Mouse (Mus musculus): ENCODE data around the gene Cdkl3. TPM values are rescaled to one million over a fixed set of nuclear protein-coding genes. Genes with fewer than 3 reads are reported as not detected.

Cdkl3 gene
- polyA plus RNA-seq, 1 experiment from 2014 or later: 13.2 TPM

DNA sequence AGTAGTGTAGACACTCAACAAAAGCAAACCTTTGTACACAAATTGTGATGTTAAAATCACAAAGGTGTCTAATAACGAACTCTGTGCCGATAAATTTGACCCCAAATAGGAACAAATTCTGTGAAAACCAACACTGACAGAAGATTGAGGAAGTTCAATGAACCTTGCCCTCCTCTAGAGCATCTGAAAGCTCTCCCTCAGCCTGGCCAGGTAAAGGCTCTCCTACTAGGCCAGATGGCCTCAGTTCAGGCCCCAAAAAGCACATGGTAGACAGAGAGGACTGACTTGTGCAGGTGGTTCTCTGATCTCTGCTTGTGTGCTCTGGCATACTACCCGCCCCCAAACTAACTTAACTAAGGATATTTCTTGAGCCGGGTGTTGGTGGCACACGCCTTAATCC is 58.4 kb downstream of the Cdkl3 start:
- no peak overlapping the region for H3K4me2 ChIP-seq (ENCODE audit: low read depth, low read length, severe bottlenecking)
- no peak for DNase-seq (ENCODE audit: low spot score)
- ATAC-seq (replicated peaks; ENCODE audit: low FRiP score): no peak
- H3K9me3 ChIP-seq (ENCODE audit: control insufficient read depth, low read length): no peaks in the 10 kb centered on the region
- H3K27me3 ChIP-seq (ENCODE audit: control insufficient read depth, insufficient read depth, low read length): no peaks in the 10 kb centered on the region
- WGBS: 91% methylated on average over 5 of the region's 5 CpGs
- no peaks in the 10 kb centered on the region for H3K4me1 ChIP-seq (replicated peaks; ENCODE audit: control insufficient read depth, insufficient read depth, low read length)
- H3K4me3 ChIP-seq (ENCODE audit: low read depth, low read length): no peak overlapping the region
- no peaks in the 10 kb centered on the region for H3K36me3 ChIP-seq (ENCODE audit: control insufficient read depth, insufficient read depth, low read length)
- H3K27ac ChIP-seq (ENCODE audit: low read depth, low read length): no peak overlapping the region
- no peak overlapping the region for H3K9ac ChIP-seq (ENCODE audit: low read length)

DNA sequence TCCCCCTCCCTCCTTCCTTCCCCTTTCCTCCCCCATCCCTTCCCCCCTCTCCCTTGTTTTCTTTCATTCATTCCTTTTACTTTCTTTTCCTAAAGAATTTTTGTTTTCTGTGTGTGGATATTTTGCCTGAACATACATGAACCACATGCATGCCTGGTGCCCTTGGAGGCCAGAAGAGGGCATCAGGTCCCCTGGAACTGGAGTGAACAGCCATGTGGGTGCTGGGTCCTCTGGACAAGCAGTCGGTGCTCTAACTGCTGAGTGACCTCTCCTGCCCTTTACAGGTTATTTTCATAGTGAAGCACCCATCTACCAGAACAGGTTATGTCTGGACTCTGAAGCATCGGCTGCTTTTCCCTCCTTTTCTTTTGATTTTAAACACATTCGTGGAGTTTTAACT is 60.4 kb downstream of the Cdkl3 start:
- no peak for DNase-seq (ENCODE audit: low spot score)
- no peaks in the 10 kb centered on the region for H3K9me3 ChIP-seq (ENCODE audit: control insufficient read depth, low read length)
- ATAC-seq (replicated peaks; ENCODE audit: low FRiP score): no peak
- H3K27me3 ChIP-seq (ENCODE audit: control insufficient read depth, insufficient read depth, low read length): no peaks in the 10 kb centered on the region
- no peak overlapping the region for H3K27ac ChIP-seq (ENCODE audit: low read depth, low read length)
- 60% methylated on average over 3 of the region's 3 CpGs for WGBS
- H3K4me1 ChIP-seq (replicated peaks; ENCODE audit: control insufficient read depth, insufficient read depth, low read length): no peaks in the 10 kb centered on the region
- H3K4me3 ChIP-seq (ENCODE audit: low read depth, low read length): no peak overlapping the region
- no peak overlapping the region for H3K9ac ChIP-seq (ENCODE audit: low read length)
- H3K4me2 ChIP-seq (ENCODE audit: low read depth, low read length, severe bottlenecking): no peak overlapping the region
- no peaks in the 10 kb centered on the region for H3K36me3 ChIP-seq (ENCODE audit: control insufficient read depth, insufficient read depth, low read length)

DNA sequence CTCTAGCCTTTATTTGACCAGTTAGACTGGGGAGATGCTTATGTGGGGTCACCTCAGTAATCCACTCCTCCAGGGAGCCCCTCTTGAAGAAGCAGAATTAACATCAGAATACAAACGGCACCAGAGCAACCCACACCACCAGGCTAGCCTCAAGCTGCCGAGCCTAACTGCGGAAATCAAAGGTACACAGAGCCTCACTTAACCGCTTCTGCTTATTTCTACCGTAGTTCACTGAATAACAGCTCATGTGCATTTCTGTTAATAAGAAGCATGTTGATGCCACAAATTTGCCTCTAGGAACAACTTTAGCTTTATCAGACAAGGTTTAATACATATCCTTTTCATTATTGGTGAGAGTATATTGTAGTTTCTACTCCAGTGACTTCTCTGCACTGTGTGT is 61.8 kb downstream of the Cdkl3 start:
- Histone ChIP-seq H3K36me3 (ENCODE audit: control insufficient read depth, insufficient read depth, low read length) (no peaks in the 10 kb centered on the region), H3K9ac (ENCODE audit: low read length) (peak overlapping the region; percentile 14), H3K9me3 (ENCODE audit: control insufficient read depth, low read length) (no peaks in the 10 kb centered on the region), H3K4me2 (ENCODE audit: low read depth, low read length, severe bottlenecking) (no peak overlapping the region), H3K27ac (ENCODE audit: low read depth, low read length) (no peak overlapping the region), H3K27me3 (ENCODE audit: control insufficient read depth, insufficient read depth, low read length) (no peaks in the 10 kb centered on the region), H3K4me3 (ENCODE audit: low read depth, low read length) (no peak overlapping the region), H3K4me1 (replicated peaks; ENCODE audit: control insufficient read depth, insufficient read depth, low read length) (no peaks in the 10 kb centered on the region)
- ATAC-seq (replicated peaks; ENCODE audit: low FRiP score) (no peak), DNase-seq (ENCODE audit: low spot score) (no peak)
- WGBS: 18% methylated on average over 5 of the region's 5 CpGs

GRCm38 (mm10) chr11:52071768-52072167 is 67.7 kb downstream of the Cdkl3 start:
- Histone ChIP-seq H3K9ac (ENCODE audit: low read length) (no peak overlapping the region), H3K27me3 (ENCODE audit: control insufficient read depth, insufficient read depth, low read length) (no peaks in the 10 kb centered on the region), H3K36me3 (ENCODE audit: control insufficient read depth, insufficient read depth, low read length) (no peaks in the 10 kb centered on the region), H3K9me3 (ENCODE audit: control insufficient read depth, low read length) (no peaks in the 10 kb centered on the region), H3K4me1 (replicated peaks; ENCODE audit: control insufficient read depth, insufficient read depth, low read length) (no peaks in the 10 kb centered on the region), H3K27ac (ENCODE audit: low read depth, low read length) (no peak overlapping the region), H3K4me3 (ENCODE audit: low read depth, low read length) (no peak overlapping the region), H3K4me2 (ENCODE audit: low read depth, low read length, severe bottlenecking) (no peak overlapping the region)
- 91% methylated on average over 10 of the region's 10 CpGs for WGBS
- DNase-seq (ENCODE audit: low spot score): no peak
- ATAC-seq (replicated peaks; ENCODE audit: low FRiP score): no peak

GRCm38 (mm10) chr11:52073528-52074170 is 69.6 kb downstream of the Cdkl3 start:
- Histone ChIP-seq H3K9me3 (ENCODE audit: control insufficient read depth, low read length) (no peaks in the 10 kb centered on the region), H3K27me3 (ENCODE audit: control insufficient read depth, insufficient read depth, low read length) (no peaks in the 10 kb centered on the region)
- 82% methylated on average over 8 of the region's 8 CpGs for WGBS

DNA sequence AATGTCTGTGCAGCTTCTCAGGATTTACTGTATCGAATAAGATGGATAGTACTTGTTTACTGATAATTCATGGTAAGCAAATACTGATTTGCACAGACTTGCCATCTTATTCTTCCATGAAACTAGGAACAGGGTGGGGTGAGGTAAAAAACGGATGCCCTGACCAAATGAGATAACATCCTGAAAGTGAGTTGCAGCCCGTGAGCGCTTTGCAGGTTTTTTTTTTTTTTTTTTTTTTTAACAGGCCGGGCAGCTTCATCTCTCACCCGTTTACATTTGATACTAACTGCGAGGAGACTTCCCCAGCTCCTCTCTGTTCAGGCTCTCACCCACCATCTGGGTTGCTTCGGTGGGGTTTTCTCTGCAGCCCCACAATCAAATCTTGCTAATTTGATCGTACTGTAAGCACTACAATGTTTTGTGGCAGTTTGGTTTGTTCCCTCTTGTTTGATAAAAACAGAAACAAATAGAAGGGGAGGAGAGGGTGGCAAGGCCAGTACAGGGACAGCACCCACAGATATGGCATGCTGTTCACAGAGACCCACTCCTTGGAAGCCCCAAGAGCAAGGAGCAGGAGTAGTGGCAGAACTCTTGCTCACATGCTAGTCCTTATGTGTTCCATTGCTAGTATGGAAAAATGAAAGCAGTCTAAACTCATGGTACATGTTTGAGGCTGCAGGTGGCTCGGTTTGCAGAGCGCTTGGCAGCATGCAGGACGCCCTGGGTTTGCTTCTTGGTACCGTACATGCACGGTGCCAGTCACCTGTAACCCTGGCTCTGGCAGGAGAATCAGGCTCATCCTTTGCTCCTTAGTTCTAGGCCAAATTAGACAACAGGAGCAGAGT is 70.8 kb downstream of the Cdkl3 start:
- Histone ChIP-seq H3K36me3 (ENCODE audit: control insufficient read depth, insufficient read depth, low read length) (no peaks in the 10 kb centered on the region), H3K4me2 (ENCODE audit: low read depth, low read length, severe bottlenecking) (no peak overlapping the region), H3K9me3 (ENCODE audit: control insufficient read depth, low read length) (no peaks in the 10 kb centered on the region), H3K27ac (ENCODE audit: low read depth, low read length) (no peak overlapping the region), H3K9ac (ENCODE audit: low read length) (no peak overlapping the region), H3K27me3 (ENCODE audit: control insufficient read depth, insufficient read depth, low read length) (no peaks in the 10 kb centered on the region), H3K4me1 (replicated peaks; ENCODE audit: control insufficient read depth, insufficient read depth, low read length) (no peaks in the 10 kb centered on the region), H3K4me3 (ENCODE audit: low read depth, low read length) (no peak overlapping the region)
- ATAC-seq (replicated peaks; ENCODE audit: low FRiP score): no peak
- WGBS: 73% methylated on average over 14 of the region's 14 CpGs
- DNase-seq (ENCODE audit: low spot score): no peak

More at GRCm38 (mm10) chr11:52073528-52074170, 69.6 kb downstream of the Cdkl3 start:
- H3K9ac ChIP-seq (ENCODE audit: low read length): no peak overlapping the region
- no peak overlapping the region for H3K27ac ChIP-seq (ENCODE audit: low read depth, low read length)
- ATAC-seq (replicated peaks; ENCODE audit: low FRiP score) (no peak), DNase-seq (ENCODE audit: low spot score) (no peak)
- no peak overlapping the region for H3K4me2 ChIP-seq (ENCODE audit: low read depth, low read length, severe bottlenecking)
- H3K4me1 ChIP-seq (replicated peaks; ENCODE audit: control insufficient read depth, insufficient read depth, low read length): no peaks in the 10 kb centered on the region
- H3K36me3 ChIP-seq (ENCODE audit: control insufficient read depth, insufficient read depth, low read length): no peaks in the 10 kb centered on the region
- H3K4me3 ChIP-seq (ENCODE audit: low read depth, low read length): no peak overlapping the region

GRCm38 (mm10) chr11:52075794-52076633 is 72.0 kb downstream of the Cdkl3 start:
- Histone ChIP-seq H3K4me2 (ENCODE audit: low read depth, low read length, severe bottlenecking) (no peak overlapping the region), H3K9me3 (ENCODE audit: control insufficient read depth, low read length) (no peaks in the 10 kb centered on the region), H3K36me3 (ENCODE audit: control insufficient read depth, insufficient read depth, low read length) (no peaks in the 10 kb centered on the region), H3K27ac (ENCODE audit: low read depth, low read length) (no peak overlapping the region), H3K27me3 (ENCODE audit: control insufficient read depth, insufficient read depth, low read length) (no peaks in the 10 kb centered on the region), H3K9ac (ENCODE audit: low read length) (no peak overlapping the region), H3K4me1 (replicated peaks; ENCODE audit: control insufficient read depth, insufficient read depth, low read length) (no peaks in the 10 kb centered on the region), H3K4me3 (ENCODE audit: low read depth, low read length) (no peak overlapping the region)
- DNase-seq (ENCODE audit: low spot score) (no peak), ATAC-seq (replicated peaks; ENCODE audit: low FRiP score) (no peak)
- WGBS: 82% methylated on average over 19 of the region's 19 CpGs

GRCm38 (mm10) chr11:52076742-52077352 is 72.8 kb downstream of the Cdkl3 start:
- Histone ChIP-seq H3K4me3 (ENCODE audit: low read depth, low read length) (no peak overlapping the region), H3K9me3 (ENCODE audit: control insufficient read depth, low read length) (no peaks in the 10 kb centered on the region), H3K27me3 (ENCODE audit: control insufficient read depth, insufficient read depth, low read length) (no peaks in the 10 kb centered on the region), H3K4me2 (ENCODE audit: low read depth, low read length, severe bottlenecking) (no peak overlapping the region), H3K4me1 (replicated peaks; ENCODE audit: control insufficient read depth, insufficient read depth, low read length) (no peaks in the 10 kb centered on the region), H3K36me3 (ENCODE audit: control insufficient read depth, insufficient read depth, low read length) (no peaks in the 10 kb centered on the region), H3K9ac (ENCODE audit: low read length) (no peak overlapping the region), H3K27ac (ENCODE audit: low read depth, low read length) (no peak overlapping the region)
- ATAC-seq (replicated peaks; ENCODE audit: low FRiP score) (no peak), DNase-seq (ENCODE audit: low spot score) (no peak)
- 85% methylated on average over 6 of the region's 6 CpGs for WGBS

All from forebrain, embryonic 11.5 days (tissue).